Mouse (Mus musculus): ENCODE measurements around the gene Gtpbp8. TPM values are rescaled to one million over a fixed set of nuclear protein-coding genes. Genes with fewer than 3 reads are reported as not detected.

Gtpbp8 gene
- polyA plus RNA-seq, 1 experiment from 2014 or later, result 38.1 TPM

- ATAC-seq (replicated peaks), result no peak
- WGBS, result 82% methylated on average over 22 of the region's 22 CpGs
- H3K9ac ChIP-seq, result no peak within 1 kb of the TSS
Measured at GRCm38 (mm10) chr16:44765555-44766319, 19.6 kb upstream of the Gtpbp8 start, which contains the start of gene Cd200r1. Gene Cd200r1 (plus strand): TSS chr16:44765736.

DNA sequence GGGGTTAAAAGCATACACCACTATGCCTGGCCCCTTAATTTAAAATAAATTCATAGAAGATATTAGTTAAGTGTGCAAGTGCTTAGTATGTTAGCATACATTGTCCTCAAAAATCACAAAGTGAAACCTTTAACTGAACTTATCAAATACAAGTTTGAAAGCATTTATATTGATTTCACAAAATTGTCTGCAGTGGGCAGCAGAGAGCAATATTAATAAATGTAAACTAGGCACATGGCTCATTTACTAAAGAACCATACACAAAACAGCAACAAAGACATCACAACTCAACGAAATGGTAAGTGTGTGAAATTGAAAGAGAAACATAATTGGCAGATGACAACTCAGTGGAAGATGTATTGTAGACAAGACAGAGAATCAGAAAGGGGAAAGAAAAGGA lies 15.6 kb upstream of the Gtpbp8 start:
- no peaks in the 10 kb centered on the region for H3K9me3 ChIP-seq
- H3K36me3 ChIP-seq (replicated peaks), result no peaks in the 10 kb centered on the region
- H3K4me3 ChIP-seq, result no peak overlapping the region
- H3K9ac ChIP-seq, result no peak overlapping the region
- H3K27ac ChIP-seq, result no peak overlapping the region
- no peaks in the 10 kb centered on the region for H3K27me3 ChIP-seq (replicated peaks)
- 57% methylated on average over 1 of the region's 1 CpGs for WGBS
- H3K4me1 ChIP-seq, result no peaks in the 10 kb centered on the region
- H3K4me2 ChIP-seq, result no peak overlapping the region
- no peak for ATAC-seq (replicated peaks)

More at GRCm38 (mm10) chr16:44765555-44766319, 19.6 kb upstream of the Gtpbp8 start, which contains the start of gene Cd200r1:
- H3K36me3 ChIP-seq (replicated peaks), result no peaks in the 10 kb centered on the region
- no peak within 1 kb of the TSS for H3K27ac ChIP-seq
- H3K4me2 ChIP-seq, result no peak within 1 kb of the TSS
- no peak within 1 kb of the TSS for H3K4me3 ChIP-seq
- H3K4me1 ChIP-seq, result no peaks in the 10 kb centered on the region
- no peaks in the 10 kb centered on the region for H3K9me3 ChIP-seq
- H3K27me3 ChIP-seq (replicated peaks), result no peaks in the 10 kb centered on the region

- WGBS, result 92% methylated on average over 8 of the region's 8 CpGs
- no peak overlapping the region for H3K4me2 ChIP-seq
- ATAC-seq (replicated peaks), result no peak
- no peaks in the 10 kb centered on the region for H3K4me1 ChIP-seq
- no peaks in the 10 kb centered on the region for H3K27me3 ChIP-seq (replicated peaks)
- no peak overlapping the region for H3K9ac ChIP-seq
- H3K27ac ChIP-seq, result no peak overlapping the region
- no peaks in the 10 kb centered on the region for H3K9me3 ChIP-seq
- H3K36me3 ChIP-seq (replicated peaks), result no peaks in the 10 kb centered on the region
- H3K4me3 ChIP-seq, result no peak overlapping the region
Measured at GRCm38 (mm10) chr16:44757700-44758099, 11.5 kb upstream of the Gtpbp8 start.

- WGBS, result 59% methylated on average over 3 of the region's 3 CpGs
- no peak overlapping the region for H3K4me3 ChIP-seq
- no peak for ATAC-seq (replicated peaks)
- no peaks in the 10 kb centered on the region for H3K9me3 ChIP-seq
- no peak overlapping the region for H3K4me2 ChIP-seq
- no peaks in the 10 kb centered on the region for H3K36me3 ChIP-seq (replicated peaks)
- no peaks in the 10 kb centered on the region for H3K27me3 ChIP-seq (replicated peaks)
- H3K27ac ChIP-seq, result no peak overlapping the region
- H3K4me1 ChIP-seq, result peaks cover 16% of the 10 kb centered on the region
- H3K9ac ChIP-seq, result no peak overlapping the region
Measured at GRCm38 (mm10) chr16:44748007-44748406, 1.8 kb upstream of the Gtpbp8 start.

DNA sequence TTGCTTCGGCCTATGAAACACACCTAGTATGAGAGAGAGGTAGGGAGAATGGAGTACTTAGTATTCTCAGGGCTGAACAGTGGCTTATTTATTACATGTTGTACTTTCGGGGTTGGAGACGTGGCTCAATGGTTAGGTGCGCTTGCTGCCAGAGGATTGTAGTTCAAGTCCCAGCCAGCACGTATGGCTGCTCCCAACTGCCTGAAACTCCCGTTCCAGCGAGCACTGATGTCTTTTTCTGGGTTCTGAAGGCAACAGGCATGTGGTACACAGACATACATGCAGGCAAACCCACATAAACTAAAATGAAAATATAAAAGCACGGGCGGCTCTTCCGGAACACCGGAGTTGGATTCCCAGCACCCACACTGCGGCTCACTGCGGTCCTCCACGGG lies 695 bp downstream of the Gtpbp8 start:
- H3K4me3 ChIP-seq, result peak overlapping the region; percentile 73
- peak; percentile 60; the same call in 1 of the 2 replicates for ATAC-seq (replicated peaks)
- H3K27ac ChIP-seq, result peak overlapping the region; percentile 96
- peak overlapping the region; percentile 69 for H3K4me2 ChIP-seq
- no peaks in the 10 kb centered on the region for H3K27me3 ChIP-seq (replicated peaks)
- H3K4me1 ChIP-seq, result peaks cover 16% of the 10 kb centered on the region
- H3K36me3 ChIP-seq (replicated peaks), result peaks cover 10% of the 10 kb centered on the region
- 7% methylated on average over 14 of the region's 14 CpGs for WGBS
- no peaks in the 10 kb centered on the region for H3K9me3 ChIP-seq
- peak overlapping the region; percentile 87 for H3K9ac ChIP-seq

DNA sequence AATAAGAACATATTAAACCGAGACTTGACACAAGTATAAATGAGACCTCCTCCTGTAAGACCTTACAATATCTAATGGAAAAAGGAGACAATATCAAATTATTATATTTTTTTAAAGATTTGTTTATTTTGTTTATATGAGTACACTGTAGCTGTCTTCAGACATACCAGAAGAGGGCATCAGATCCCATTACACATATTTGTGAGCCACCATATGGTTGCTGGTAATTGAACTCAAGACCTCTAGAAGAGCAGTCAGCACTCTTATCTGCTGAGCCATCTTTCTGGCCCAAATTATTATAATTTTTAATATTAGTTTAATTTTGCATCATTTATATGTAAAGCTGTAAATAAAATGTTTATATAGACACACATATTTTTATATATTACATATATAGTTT lies 3.4 kb downstream of the Gtpbp8 start:
- Histone ChIP-seq H3K9ac (no peak overlapping the region), H3K9me3 (no peaks in the 10 kb centered on the region), H3K4me1 (peaks cover 16% of the 10 kb centered on the region), H3K36me3 (replicated peaks) (peaks cover 28% of the 10 kb centered on the region), H3K4me3 (no peak overlapping the region), H3K27ac (no peak overlapping the region), H3K27me3 (replicated peaks) (no peaks in the 10 kb centered on the region), H3K4me2 (no peak overlapping the region)
- ATAC-seq (replicated peaks), result no peak
- 93% methylated on average over 1 of the region's 1 CpGs for WGBS

DNA sequence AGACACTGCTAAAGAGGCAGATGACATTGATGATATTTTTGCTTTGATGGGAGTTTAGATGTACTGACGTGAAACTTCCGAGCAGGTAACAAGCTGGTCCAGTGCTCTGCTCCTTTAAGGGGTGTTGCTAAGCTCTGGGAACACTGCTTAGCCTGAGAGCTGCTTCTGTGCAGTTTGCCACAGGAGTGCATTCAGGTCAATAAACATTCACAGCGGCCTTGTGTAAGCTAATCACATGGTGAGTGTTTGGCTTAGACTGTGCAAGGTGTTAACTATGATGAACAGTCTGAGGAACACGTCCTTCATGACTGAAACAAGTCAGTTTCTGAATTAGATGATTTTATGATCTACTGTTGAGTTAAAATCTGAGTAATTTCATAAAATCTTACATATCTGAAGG lies 10.0 kb downstream of the Gtpbp8 start:
- Histone ChIP-seq H3K27ac (no peak overlapping the region), H3K9me3 (no peaks in the 10 kb centered on the region), H3K9ac (no peak overlapping the region), H3K36me3 (replicated peaks) (peaks cover 64% of the 10 kb centered on the region), H3K4me2 (no peak overlapping the region), H3K27me3 (replicated peaks) (no peaks in the 10 kb centered on the region), H3K4me3 (no peak overlapping the region), H3K4me1 (no peaks in the 10 kb centered on the region)
- ATAC-seq (replicated peaks), result 0 out of 2 replicates have a peak, but pooled peaks have one; percentile 29
- WGBS, result 89% methylated on average over 4 of the region's 4 CpGs

DNA sequence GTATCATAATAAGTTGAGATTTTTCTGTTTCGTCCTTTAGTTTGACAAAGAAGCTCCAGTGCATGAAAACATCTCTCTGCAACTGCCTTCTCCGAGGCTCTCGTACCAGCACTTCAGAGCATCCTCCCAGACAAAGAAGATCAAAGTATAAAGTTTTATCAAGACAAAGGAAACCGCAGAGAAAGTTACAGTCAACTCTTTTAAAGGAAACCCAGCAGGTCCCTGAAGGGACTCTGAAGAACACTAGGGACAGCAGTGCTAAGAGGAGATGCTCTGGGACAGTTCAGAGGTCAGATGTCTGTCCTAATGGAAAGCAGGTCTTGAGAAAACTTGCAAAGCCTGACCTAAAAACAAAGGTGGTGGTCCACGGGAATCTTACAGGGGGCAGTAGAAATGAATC lies 10.5 kb downstream of the Gtpbp8 start:
- H3K4me2 ChIP-seq, result no peak overlapping the region
- no peak overlapping the region for H3K27ac ChIP-seq
- H3K4me1 ChIP-seq, result no peaks in the 10 kb centered on the region
- H3K9me3 ChIP-seq, result no peaks in the 10 kb centered on the region
- H3K4me3 ChIP-seq, result no peak overlapping the region
- H3K9ac ChIP-seq, result no peak overlapping the region
- no peak for ATAC-seq (replicated peaks)
- peaks cover 64% of the 10 kb centered on the region for H3K36me3 ChIP-seq (replicated peaks)
- WGBS, result 88% methylated on average over 5 of the region's 5 CpGs
- no peaks in the 10 kb centered on the region for H3K27me3 ChIP-seq (replicated peaks)

GRCm38 (mm10) chr16:44734059-44734458 lies 12.1 kb downstream of the Gtpbp8 start:
- no peaks in the 10 kb centered on the region for H3K9me3 ChIP-seq
- no peak overlapping the region for H3K4me2 ChIP-seq
- H3K27me3 ChIP-seq (replicated peaks), result no peaks in the 10 kb centered on the region
- ATAC-seq (replicated peaks), result no peak
- no peaks in the 10 kb centered on the region for H3K4me1 ChIP-seq
- H3K27ac ChIP-seq, result no peak overlapping the region
- H3K36me3 ChIP-seq (replicated peaks), result peaks cover 58% of the 10 kb centered on the region
- no peak overlapping the region for H3K4me3 ChIP-seq
- H3K9ac ChIP-seq, result no peak overlapping the region
- WGBS, result 90% methylated on average over 3 of the region's 3 CpGs

GRCm38 (mm10) chr16:44727525-44727924 lies 18.6 kb downstream of the Gtpbp8 start:
- H3K9ac ChIP-seq, result no peak overlapping the region
- ATAC-seq (replicated peaks), result no peak
- H3K27me3 ChIP-seq (replicated peaks), result no peaks in the 10 kb centered on the region
- H3K4me1 ChIP-seq, result peaks cover 18% of the 10 kb centered on the region
- H3K27ac ChIP-seq, result no peak overlapping the region
- peaks cover 6% of the 10 kb centered on the region; the same call in 1 of the 2 replicates for H3K36me3 ChIP-seq (replicated peaks)
- no peak overlapping the region for H3K4me2 ChIP-seq
- no peaks in the 10 kb centered on the region for H3K9me3 ChIP-seq
- H3K4me3 ChIP-seq, result no peak overlapping the region
- 98% methylated on average over 3 of the region's 3 CpGs for WGBS

DNA sequence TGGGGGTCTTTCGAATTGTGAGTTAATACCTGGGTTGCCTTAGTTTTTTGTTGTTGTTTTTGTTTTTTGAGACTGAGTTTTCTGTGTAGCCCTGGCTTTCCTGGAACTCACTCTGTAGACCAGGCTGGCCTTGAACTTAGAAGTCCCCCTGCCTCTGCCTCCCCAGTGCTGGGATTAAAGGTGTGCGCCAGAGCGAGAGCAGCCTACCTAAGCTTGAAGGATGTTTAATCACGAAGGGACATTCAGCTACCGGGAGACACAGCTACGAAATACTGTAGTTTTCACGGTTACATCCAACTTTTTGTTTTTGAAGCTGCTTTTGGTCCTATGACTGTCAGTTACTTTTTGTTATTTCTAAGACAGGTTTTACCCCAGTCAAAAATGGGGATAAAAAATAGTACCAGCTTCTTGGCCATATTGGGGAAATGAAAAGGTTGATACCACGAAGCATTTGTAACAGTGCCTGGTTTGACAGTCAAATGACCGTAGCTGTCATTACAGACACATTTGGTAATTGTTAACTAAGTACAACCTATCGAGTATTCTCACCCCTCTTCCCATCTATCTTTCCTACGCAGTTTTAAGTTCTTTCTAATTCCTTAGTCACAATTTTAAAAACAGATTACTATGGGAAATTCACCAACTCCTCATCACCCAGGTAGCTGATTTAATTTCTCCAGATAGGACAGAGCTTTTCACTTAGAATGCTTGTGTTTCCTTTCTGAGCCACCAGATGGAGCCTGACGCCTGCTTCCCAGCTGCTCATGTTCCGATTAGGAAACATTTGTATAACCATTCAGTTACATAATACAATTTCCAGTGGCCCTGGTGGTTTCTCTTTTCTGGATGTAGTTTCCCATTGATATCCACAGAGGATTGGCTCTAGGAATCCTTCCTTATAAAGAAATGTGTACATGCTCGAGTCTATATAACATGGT lies 20.6 kb downstream of the Gtpbp8 start:
- peak overlapping the region; percentile 80 for H3K4me2 ChIP-seq
- no peaks in the 10 kb centered on the region for H3K36me3 ChIP-seq (replicated peaks)
- peak overlapping the region; percentile 91 for H3K4me3 ChIP-seq
- 48% methylated on average over 14 of the region's 14 CpGs for WGBS
- peaks cover 18% of the 10 kb centered on the region for H3K4me1 ChIP-seq
- peak overlapping the region; percentile 95 for H3K9ac ChIP-seq
- ATAC-seq (replicated peaks), result no peak
- H3K27me3 ChIP-seq (replicated peaks), result no peaks in the 10 kb centered on the region
- peak overlapping the region; percentile 96 for H3K27ac ChIP-seq
- H3K9me3 ChIP-seq, result no peaks in the 10 kb centered on the region

GRCm38 (mm10) chr16:44724847-44725246 lies 21.3 kb downstream of the Gtpbp8 start:
- H3K9ac ChIP-seq, result peak overlapping the region; percentile 95
- H3K9me3 ChIP-seq, result no peaks in the 10 kb centered on the region
- peak overlapping the region; percentile 80 for H3K4me2 ChIP-seq
- peak overlapping the region; percentile 96 for H3K27ac ChIP-seq
- peak overlapping the region; percentile 91 for H3K4me3 ChIP-seq
- ATAC-seq (replicated peaks), result peak; percentile 68
- H3K36me3 ChIP-seq (replicated peaks), result no peaks in the 10 kb centered on the region
- H3K27me3 ChIP-seq (replicated peaks), result no peaks in the 10 kb centered on the region
- under 1% methylated on average over 14 of the region's 14 CpGs for WGBS
- H3K4me1 ChIP-seq, result peaks cover 18% of the 10 kb centered on the region
